Mouse (Mus musculus) limb, embryonic 14.5 days (tissue): ENCODE results near the gene Olfr164. TPM values are rescaled to one million over a fixed set of nuclear protein-coding genes. Genes with fewer than 3 reads are reported as not detected.

Experiments
- ATAC-seq: fragments of 200-750 bp; cut with Nextera tagmentation; 2 replicates; pipeline ENCODE4 v1.8.0; 2017; ENCODE audit warnings: low read depth, moderate number of reproducible peaks, moderate TSS enrichment; ENCODE audit not compliant: low FRiP score
- DNase-seq: peaks from one replicate; pipeline ENCODE4 v3.0.0-alpha.2; 2015; ENCODE audit warnings: low spot score
- H3K27ac ChIP-seq: fragments of 300-500 bp; sonication (generic); replicated peaks from 2 replicates; pipeline ENCODE4 v1.5.1; 2014; ENCODE audit warnings: low read depth, mild to moderate bottlenecking, low read length, moderate library complexity, mixed read lengths
- H3K27me3 ChIP-seq: fragments of 300-500 bp; sonication (generic); 2 replicates; pipeline ENCODE4 v1.6.1; 2014; ENCODE audit warnings: low read length, mixed read lengths; ENCODE audit not compliant: control insufficient read depth, insufficient read depth
- H3K36me3 ChIP-seq: fragments of 300-500 bp; sonication (generic); 2 replicates; pipeline ENCODE4 v1.6.1; 2014; ENCODE audit warnings: mild to moderate bottlenecking, low read length, moderate library complexity, mixed read lengths; ENCODE audit not compliant: control insufficient read depth, insufficient read depth
- H3K4me1 ChIP-seq: fragments of 300-500 bp; sonication (generic); 2 replicates; pipeline ENCODE4 v1.6.1; 2014; ENCODE audit warnings: antibody characterized with exemption, low read length, mixed read lengths; ENCODE audit not compliant: control insufficient read depth, insufficient read depth
- H3K4me2 ChIP-seq: fragments of 300-500 bp; sonication (generic); replicated peaks from 2 replicates; pipeline ENCODE4 v1.6.1; 2014; ENCODE audit warnings: low read depth, mild to moderate bottlenecking, low read length, moderate library complexity; ENCODE audit not compliant: severe bottlenecking
- H3K4me3 ChIP-seq: fragments of 300-500 bp; sonication (generic); replicated peaks from 2 replicates; pipeline ENCODE4 v1.5.1; 2014; ENCODE audit warnings: low read length
- H3K9ac ChIP-seq: fragments of 300-500 bp; sonication (generic); 2 replicates; pipeline ENCODE4 v1.6.1; 2014; ENCODE audit warnings: mild to moderate bottlenecking, low read depth, low read length, moderate library complexity; ENCODE audit not compliant: severe bottlenecking
- H3K9me3 ChIP-seq: fragments of 300-500 bp; sonication (generic); 2 replicates; pipeline ENCODE4 v1.6.1; 2016; ENCODE audit warnings: low read length; ENCODE audit not compliant: control insufficient read depth
- POLR2A ChIP-seq: fragments of 200-500 bp; IDR thresholded peaks from 2 replicates; pipeline ENCODE4 v1.8.0; 2012; ENCODE audit warnings: inconsistent platforms, mild to moderate bottlenecking, moderate library complexity, borderline replicate concordance; ENCODE audit not compliant: insufficient read depth, insufficient read length; ENCODE audit errors: extremely low read depth
- WGBS: fragments of 180-500 bp; shearing (Covaris S2); extraction: QIAGEN DNeasy Blood & Tissue Kit; methylation state at CpG from one replicate; pipeline ENCODE4 v1.1.7; 2014; 5-methylcytosine and 5-hydroxymethylcytosine counted together
- microRNA-seq: library from miRNA; unstranded; fragments of <30 nt; microRNA quantifications from one replicate; pipeline ENCODE4, GENCODE M21; 2016
- polyA plus RNA-seq, 2 experiments: library from polyadenylated mRNA; depleted of rRNA in 1 of 2; stranded (reverse) in 1 of 2; unstranded in 1 of 2; fragments of >200 nt; fragmentation: Nextera tagmentation in 1 of 2; extraction: Ambion mirVana in 1 of 2; gene quantifications; 2 replicates each; pipeline versions ENCODE4 v1.2.1 to v1.2.3; 2012 to 2014

Gene Olfr164
- polyA plus RNA-seq, 2 experiments = not detected

DNA sequence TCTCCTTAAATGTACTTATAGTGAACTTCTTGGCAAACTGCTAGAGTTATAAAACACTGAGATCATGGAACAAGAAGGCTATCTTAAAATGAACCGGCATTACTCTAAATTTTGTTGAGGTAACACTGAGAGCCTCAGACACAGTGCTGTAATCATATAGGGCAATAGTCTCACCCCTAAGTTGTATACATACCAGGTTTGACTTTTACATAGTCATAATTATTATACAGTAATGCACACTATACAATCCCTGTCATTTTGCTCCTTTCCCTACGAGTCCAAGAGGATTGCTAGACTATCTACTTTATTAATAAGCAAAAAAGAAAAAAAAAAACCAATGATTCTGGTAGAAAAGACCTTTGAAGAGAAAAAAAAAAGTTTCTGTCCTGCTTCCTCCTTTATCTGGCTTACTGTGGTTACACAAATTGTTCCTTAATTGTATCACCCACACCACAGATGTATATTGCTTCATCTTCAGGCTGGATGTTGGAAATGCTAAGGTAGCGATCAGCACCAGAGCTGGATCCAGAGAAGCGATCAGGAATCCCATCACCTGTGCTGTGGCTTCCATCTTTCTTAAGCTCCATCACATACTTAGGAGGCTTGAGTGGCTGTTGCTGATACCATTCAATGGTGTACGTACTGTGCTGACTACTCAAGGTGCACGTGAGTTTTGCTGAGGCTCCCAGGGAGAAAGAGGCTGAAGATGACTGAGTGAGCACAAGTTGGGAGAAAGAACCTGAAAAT lies 72.9 kb downstream of the Olfr164 start:
- DNase-seq = no peak
- Histone ChIP-seq H3K4me3 (no peak overlapping the region), H3K4me2 (no peak overlapping the region), H3K36me3 (no peaks in the 10 kb centered on the region), H3K27me3 (no peaks in the 10 kb centered on the region), H3K9me3 (no peaks in the 10 kb centered on the region), H3K27ac (no peak overlapping the region), H3K9ac (no peak overlapping the region), H3K4me1 (no peaks in the 10 kb centered on the region)
- no peak for ATAC-seq
- 80% methylated on average over 6 of the region's 6 CpGs for WGBS
- no peak for TF ChIP-seq POLR2A

DNA sequence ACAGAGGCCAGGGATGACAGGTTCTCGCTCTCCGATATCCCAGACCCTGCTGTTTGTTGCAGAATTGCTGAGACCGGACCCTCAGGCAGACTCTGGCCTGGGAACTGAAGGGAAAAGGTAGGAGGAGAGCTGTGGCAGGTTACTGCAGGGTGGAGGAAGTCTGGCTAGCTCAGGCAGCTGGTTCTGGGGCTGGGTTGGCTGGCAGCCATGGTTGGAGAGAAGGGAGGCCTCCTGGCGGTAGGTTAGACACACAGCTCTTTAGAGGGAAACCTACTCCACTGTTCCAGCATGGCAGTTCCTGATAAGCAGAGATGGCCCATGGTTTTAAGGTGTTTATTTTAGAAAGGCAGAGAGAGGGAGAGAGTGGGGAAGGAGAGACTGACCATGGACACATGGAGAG lies 77.1 kb downstream of the Olfr164 start:
- WGBS = 90% methylated on average over 4 of the region's 4 CpGs
- Histone ChIP-seq H3K4me2 (no peak overlapping the region), H3K27me3 (no peaks in the 10 kb centered on the region), H3K9me3 (no peaks in the 10 kb centered on the region), H3K9ac (no peak overlapping the region), H3K36me3 (no peaks in the 10 kb centered on the region), H3K4me3 (no peak overlapping the region), H3K4me1 (no peaks in the 10 kb centered on the region), H3K27ac (no peak overlapping the region)
- DNase-seq (no peak), ATAC-seq (no peak)
- TF ChIP-seq POLR2A = no peak

Small RNA genes lying within 50 kb of the gene (microRNA-seq; reads per million reads assigned to microRNA genes)
- not detected for gene Gm23612

Other genes with a start within 250 kb of the Olfr164 start
- not detected in 2 replicates for gene Olfr165, start 109.1 kb upstream of the Olfr164 start, polyA plus RNA-seq (2012; rRNA removed)
- gene Olfr165, start 109.1 kb upstream of the Olfr164 start, polyA plus RNA-seq (2014; fragmentation: Nextera tagmentation; extraction: Ambion mirVana) = not detected in 2 replicates
- gene Olfr166, start 169.6 kb upstream of the Olfr164 start, polyA plus RNA-seq (2012; rRNA removed) = not detected in 2 replicates
- not detected in 2 replicates for gene Olfr166, start 169.6 kb upstream of the Olfr164 start, polyA plus RNA-seq (2014; fragmentation: Nextera tagmentation; extraction: Ambion mirVana)
- gene Olfr167, start 208.2 kb upstream of the Olfr164 start, polyA plus RNA-seq (2012; rRNA removed) = not detected in 2 replicates
- not detected in 2 replicates for gene Olfr167, start 208.2 kb upstream of the Olfr164 start, polyA plus RNA-seq (2014; fragmentation: Nextera tagmentation; extraction: Ambion mirVana)
- not detected in 2 replicates for gene Olfr168, start 221.5 kb upstream of the Olfr164 start, polyA plus RNA-seq (2012; rRNA removed)
- not detected in 2 replicates for gene Olfr168, start 221.5 kb upstream of the Olfr164 start, polyA plus RNA-seq (2014; fragmentation: Nextera tagmentation; extraction: Ambion mirVana)